Mouse (Mus musculus): ENCODE measurements around the gene Cyp2d26.

The Cyp2d26 gene

DNA sequence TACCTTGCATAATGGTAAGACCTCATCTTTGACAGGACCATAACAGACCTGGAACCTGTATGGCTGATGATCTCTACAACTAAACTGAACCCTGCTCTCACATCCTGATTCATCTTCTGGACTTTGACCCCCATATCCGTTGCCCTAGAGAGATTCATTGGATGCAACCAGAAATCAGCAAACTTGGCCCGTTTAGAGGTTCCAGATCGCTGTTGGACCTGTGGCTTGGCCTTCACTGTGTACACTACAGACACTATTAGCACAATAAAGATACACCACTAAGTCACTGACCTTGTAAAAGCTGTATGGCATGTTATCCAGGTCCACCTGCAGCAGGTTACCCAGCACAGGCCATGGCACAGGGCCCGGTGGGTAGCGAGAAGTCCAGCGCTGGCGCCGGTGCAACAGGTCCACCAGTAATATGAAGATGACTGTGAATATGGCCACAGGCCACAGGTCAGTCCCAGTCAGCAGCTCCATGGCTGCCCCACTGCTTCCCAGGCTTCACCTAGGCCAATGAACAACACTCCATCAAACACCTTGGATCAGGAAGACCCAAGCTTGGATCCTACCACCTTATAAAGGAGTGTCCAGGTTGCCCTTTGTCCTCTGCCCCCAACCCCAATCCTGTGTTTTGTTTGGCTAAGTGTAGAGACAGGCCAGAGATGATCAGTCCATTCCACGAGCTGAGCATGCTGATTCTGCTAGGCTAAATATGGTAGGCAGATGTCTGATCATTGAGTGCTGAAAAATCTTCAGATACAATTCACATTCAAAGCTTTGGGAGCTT, 30.3 kb downstream of the Cyp2d26 start, which contains the start of gene Cyp2d40:
TSS of gene Cyp2d40 (minus strand) at position 553 of the 790 bp plus-strand sequence.
- no peak for ATAC-seq (ENCODE audit: low TSS enrichment)

DNA sequence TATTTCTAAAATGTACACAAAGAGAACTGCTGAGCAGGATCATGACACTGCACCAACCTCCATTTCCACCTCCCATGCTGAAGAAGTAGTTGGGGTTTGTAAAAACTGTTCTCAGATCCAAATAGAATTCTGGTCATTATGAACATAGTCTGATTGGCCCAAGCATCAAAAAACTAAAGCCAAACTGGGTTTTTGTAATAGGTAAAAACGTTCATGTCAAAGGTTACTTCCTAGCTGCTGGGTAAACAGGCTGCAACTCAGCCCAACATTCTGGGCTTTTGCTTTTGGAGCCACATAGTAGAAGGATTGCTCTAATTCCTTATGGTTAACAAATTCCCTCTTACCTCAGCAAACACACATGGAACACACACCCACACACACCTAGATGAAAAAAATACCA, 46.0 kb downstream of the Cyp2d26 start:
- no peak for ATAC-seq (ENCODE audit: low TSS enrichment)

- no peak for ATAC-seq (ENCODE audit: low TSS enrichment)
These were observed 46.6 kb downstream of the Cyp2d26 start for GRCm38 (mm10) chr15:82747516-82747915.
